Mouse (Mus musculus): ENCODE measurements around the gene Slc8a2. TPM values are rescaled to one million over a fixed set of nuclear protein-coding genes. Genes with fewer than 3 reads are reported as not detected.

Gene Slc8a2
- total RNA-seq, 2 experiments from 2014 or later = 0.67 to 1.1 TPM

GRCm38 (mm10) chr7:16207076-16207475, 77.5 kb downstream of the Slc8a2 start:
- intact Hi-C loops (cut with DNase I) = no loop called here
- no peak for DNase-seq

- intact Hi-C loops (cut with DNase I) = no loop called here
Observed at GRCm38 (mm10) chr7:16207496-16207895, 77.9 kb downstream of the Slc8a2 start.

GRCm38 (mm10) chr7:16208781-16209665, 79.4 kb downstream of the Slc8a2 start:
- intact Hi-C loops (cut with DNase I) = no loop called here

More at GRCm38 (mm10) chr7:16207496-16207895, 77.9 kb downstream of the Slc8a2 start:
- peak in 1 of 2 experiments; percentile 25 for DNase-seq

More at GRCm38 (mm10) chr7:16208781-16209665, 79.4 kb downstream of the Slc8a2 start:
- no peak for DNase-seq

Other genes with a start within 250 kb of the Slc8a2 start
- gene Crx, start 249.9 kb upstream of the Slc8a2 start, total RNA-seq (2021) = not detected
- not detected for gene Crxos, start 247.2 kb upstream of the Slc8a2 start, total RNA-seq (2021)
- 100 to 1,000 TPM; 169 to 178 TPM for gene Selenow, start 207.4 kb upstream of the Slc8a2 start, total RNA-seq (2021)
- gene Nop53, start 183.8 kb upstream of the Slc8a2 start, total RNA-seq (2021) = 100 to 1,000 TPM; 137 to 141 TPM
- gene Ehd2, start 162.3 kb upstream of the Slc8a2 start, total RNA-seq (2021) = 100 to 1,000 TPM in 1 of 2 experiments, 10 to 100 TPM in 1; 93.1 to 131 TPM
- gene Bicra, start 81.9 kb upstream of the Slc8a2 start, total RNA-seq (2021) = 1 to 10 TPM; 8.1 to 8.2 TPM
- not detected for gene Zfp541, start 68.0 kb upstream of the Slc8a2 start, total RNA-seq (2021)
- 10 to 100 TPM; 81.3 to 84.7 TPM for gene Napa, start 31.4 kb upstream of the Slc8a2 start, total RNA-seq (2021)
- gene Kptn, start 9.9 kb upstream of the Slc8a2 start, total RNA-seq (2021) = 10 to 100 TPM; 23.0 to 23.1 TPM
- 1 to 10 TPM; 3.9 to 4.9 TPM for gene Meis3, start 45.3 kb downstream of the Slc8a2 start, total RNA-seq (2021)
- gene Dhx34, start 92.2 kb downstream of the Slc8a2 start, total RNA-seq (2021) = 1 to 10 TPM; 7.9 to 8.7 TPM
- 1 to 10 TPM; 1.2 to 1.7 TPM for gene C5ar2, start 114.3 kb downstream of the Slc8a2 start, total RNA-seq (2021)
- 1 to 10 TPM; 6.4 to 7.8 TPM for gene C5ar1, start 129.7 kb downstream of the Slc8a2 start, total RNA-seq (2021)
- 10 to 100 TPM; 17.0 to 17.8 TPM for gene Inafm1, start 143.8 kb downstream of the Slc8a2 start, total RNA-seq (2021)
- gene Ccdc9, start 157.0 kb downstream of the Slc8a2 start, total RNA-seq (2021) = 10 to 100 TPM; 34.6 to 36.9 TPM
- 1 to 10 TPM; 3.1 to 5.0 TPM for gene Bbc3, start 178.6 kb downstream of the Slc8a2 start, total RNA-seq (2021)